Mouse (Mus musculus) small intestine, adult 2 months (tissue): ENCODE data around the gene Rps11. TPM values are rescaled to one million over a fixed set of nuclear protein-coding genes. Genes with fewer than 3 reads are reported as not detected.

Experiments used
- H3K27ac ChIP-seq: fragments of 200-500 bp; 2 replicates; pipeline ENCODE4 v1.5.1; 2012; ENCODE audit warnings: low read depth, low read length, control low read depth, inconsistent platforms; ENCODE audit not compliant: insufficient read depth
- H3K27me3 ChIP-seq: fragments of 200-500 bp; 2 replicates; pipeline ENCODE4 v1.6.1; 2012; ENCODE audit warnings: mild to moderate bottlenecking, moderate library complexity, low read length, inconsistent platforms; ENCODE audit not compliant: control insufficient read depth, insufficient read depth
- H3K36me3 ChIP-seq: fragments of 200-500 bp; 2 replicates; pipeline ENCODE4 v1.6.1; 2012; ENCODE audit warnings: mild to moderate bottlenecking, low read length, control low read depth, inconsistent platforms; ENCODE audit not compliant: control insufficient read depth, insufficient read depth
- H3K4me1 ChIP-seq: fragments of 200-500 bp; 2 replicates; pipeline ENCODE4 v1.6.1; 2012; ENCODE audit warnings: low read length, inconsistent platforms, mixed read lengths; ENCODE audit not compliant: control insufficient read depth, insufficient read depth, insufficient read length
- H3K4me3 ChIP-seq: fragments of 200-500 bp; 2 replicates; pipeline ENCODE4 v1.5.1; 2012; ENCODE audit warnings: low read depth, mild to moderate bottlenecking, control low read depth, inconsistent platforms, low read length, moderate library complexity
- CTCF ChIP-seq: fragments of 200-500 bp; IDR thresholded peaks from 2 replicates; pipeline ENCODE4 v1.5.1; 2012; ENCODE audit warnings: low read depth, mild to moderate bottlenecking, control low read depth, inconsistent platforms, low read length, moderate library complexity, mixed read lengths; ENCODE audit not compliant: insufficient replicate concordance, insufficient read length; ENCODE audit errors: extremely low read depth
- POLR2A ChIP-seq: fragments of 200-500 bp; IDR thresholded peaks from 2 replicates; pipeline ENCODE4 v1.6.1; 2012; ENCODE audit warnings: low read depth, mild to moderate bottlenecking, control low read depth, inconsistent platforms, low read length, moderate library complexity
- WGBS: fragments of 180-500 bp; shearing (Covaris S2); methylation state at CpG from one replicate; pipeline ENCODE4 v1.1.7; 2018; 5-methylcytosine and 5-hydroxymethylcytosine counted together
- polyA plus RNA-seq: library from polyadenylated mRNA; depleted of rRNA; stranded (reverse); fragments of >200 nt; gene quantifications from 2 replicates; pipeline ENCODE4 v1.2.3, GENCODE M21; 2012

Gene Rps11
- polyA plus RNA-seq, 1 experiment, result 207 TPM

GRCm38 (mm10) chr7:45107052-45107645 is 17.1 kb downstream of the Rps11 start:
- H3K27ac ChIP-seq, result no peak overlapping the region
- no peak overlapping the region for H3K4me3 ChIP-seq
- H3K36me3 ChIP-seq, result no peaks in the 10 kb centered on the region
- H3K4me1 ChIP-seq, result peaks cover 28% of the 10 kb centered on the region
- WGBS, result 85% methylated on average over 5 of the region's 5 CpGs
- H3K27me3 ChIP-seq, result no peaks in the 10 kb centered on the region
- TF ChIP-seq CTCF (no peak), POLR2A (no peak)

- peak overlapping the region; percentile 99; the same call in 1 of the 2 replicates for H3K27ac ChIP-seq
- TF ChIP-seq POLR2A (no peak), CTCF (no peak)
- WGBS, result 86% methylated on average over 6 of the region's 6 CpGs
These were observed 17.8 kb downstream of the Rps11 start for GRCm38 (mm10) chr7:45106441-45106840.

GRCm38 (mm10) chr7:45105491-45105890 is 18.7 kb downstream of the Rps11 start:
- Histone ChIP-seq H3K36me3 (0 out of 2 replicates have a peak, but pooled peaks cover 2% of the 10 kb centered on the region), H3K27ac (peak overlapping the region; percentile 99), H3K27me3 (no peaks in the 10 kb centered on the region), H3K4me1 (peaks cover 31% of the 10 kb centered on the region), H3K4me3 (no peak overlapping the region)
- TF ChIP-seq CTCF (no peak), POLR2A (peak; percentile 19; the same call in 1 of the 2 replicates)
- 32% methylated on average over 8 of the region's 8 CpGs for WGBS

More at GRCm38 (mm10) chr7:45106441-45106840, 17.8 kb downstream of the Rps11 start:
- Histone ChIP-seq H3K4me3 (no peak overlapping the region), H3K36me3 (0 out of 2 replicates have a peak, but pooled peaks cover 2% of the 10 kb centered on the region), H3K27me3 (no peaks in the 10 kb centered on the region), H3K4me1 (peaks cover 31% of the 10 kb centered on the region)

DNA sequence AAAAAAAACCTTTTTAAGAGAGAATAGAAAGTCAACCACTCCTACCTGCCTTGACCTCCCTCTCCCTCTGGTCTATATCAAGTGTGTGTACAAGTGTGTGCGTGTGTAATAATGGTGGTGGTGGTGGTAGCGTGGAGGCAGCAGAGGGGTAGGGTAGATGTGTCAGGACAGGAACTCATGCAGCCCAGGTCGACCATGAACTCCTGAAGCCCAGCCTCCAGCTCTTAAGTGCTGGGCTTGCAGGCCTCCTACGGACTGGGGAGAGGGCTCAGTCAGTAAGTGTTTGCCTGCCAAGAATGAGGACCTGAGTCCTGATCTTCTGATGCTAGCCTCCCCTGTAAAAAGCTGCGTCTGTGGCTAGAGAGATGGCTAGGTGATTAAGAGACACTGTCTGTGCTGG is 19.3 kb downstream of the Rps11 start:
- WGBS, result 80% methylated on average over 5 of the region's 5 CpGs
- TF ChIP-seq POLR2A, result no peak
- TF ChIP-seq CTCF, result no peak
- H3K27ac ChIP-seq, result peak overlapping the region; percentile 99

GRCm38 (mm10) chr7:45103652-45104180 is 20.5 kb downstream of the Rps11 start, which contains the start of gene Fcgrt:
Gene Fcgrt, minus strand, starts transcription at chr7:45103851.
- Histone ChIP-seq H3K27ac (peak within 1 kb of the TSS; percentile 82), H3K4me1 (peaks cover 31% of the 10 kb centered on the region), H3K4me3 (peak within 1 kb of the TSS; percentile 64), H3K27me3 (no peaks in the 10 kb centered on the region), H3K36me3 (0 out of 2 replicates have a peak, but pooled peaks cover 2% of the 10 kb centered on the region)
- no peak for TF ChIP-seq CTCF
- TF ChIP-seq POLR2A, result peak; percentile 60
- 5% methylated on average over 7 of the region's 7 CpGs for WGBS

More for the DNA sequence above, 19.3 kb downstream of the Rps11 start:
- Histone ChIP-seq H3K36me3 (0 out of 2 replicates have a peak, but pooled peaks cover 2% of the 10 kb centered on the region), H3K27me3 (no peaks in the 10 kb centered on the region), H3K4me1 (peaks cover 31% of the 10 kb centered on the region), H3K4me3 (no peak overlapping the region)

DNA sequence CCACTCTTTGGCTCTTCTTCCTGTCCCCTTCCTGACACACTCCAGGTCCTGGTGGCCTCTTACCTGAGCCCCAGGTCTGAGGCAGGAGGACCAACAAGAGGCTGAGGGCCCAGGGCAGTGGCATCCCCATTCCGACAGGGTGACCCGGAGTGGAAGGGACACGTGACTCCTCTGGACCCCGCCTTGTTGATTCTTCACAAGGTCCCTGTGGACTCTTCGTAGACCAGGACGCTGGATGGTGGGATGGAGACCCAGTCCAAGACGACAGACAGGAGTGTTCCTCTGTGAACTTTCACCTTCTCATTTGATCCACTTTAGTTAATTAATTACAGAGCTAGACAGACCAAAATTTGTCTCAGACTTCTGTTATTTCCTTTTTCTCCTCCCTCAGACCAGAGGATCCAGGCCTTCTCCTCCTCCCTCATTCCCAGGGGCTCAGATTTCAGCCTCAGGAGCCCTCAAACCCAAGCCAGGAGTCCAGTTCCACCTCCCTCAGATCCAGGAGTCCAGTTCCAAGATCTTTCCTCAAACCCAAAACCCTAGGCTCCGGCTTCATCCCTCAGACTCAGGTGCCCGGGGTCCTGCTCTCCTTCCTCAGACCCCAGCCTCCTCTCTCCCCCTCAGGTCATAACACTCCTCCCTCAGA is 21.2 kb downstream of the Rps11 start:
- 20% methylated on average over 9 of the region's 9 CpGs for WGBS
- Histone ChIP-seq H3K27ac (peak overlapping the region; percentile 82), H3K4me1 (peaks cover 31% of the 10 kb centered on the region), H3K27me3 (no peaks in the 10 kb centered on the region), H3K36me3 (0 out of 2 replicates have a peak, but pooled peaks cover 2% of the 10 kb centered on the region), H3K4me3 (peak overlapping the region; percentile 64)
- TF ChIP-seq POLR2A (no peak), CTCF (no peak)

GRCm38 (mm10) chr7:45102441-45102840 is 21.8 kb downstream of the Rps11 start:
- Histone ChIP-seq H3K4me1 (peaks cover 31% of the 10 kb centered on the region), H3K36me3 (peaks cover 3% of the 10 kb centered on the region; the same call in 1 of the 2 replicates), H3K27me3 (no peaks in the 10 kb centered on the region), H3K4me3 (peak overlapping the region; percentile 64), H3K27ac (peak overlapping the region; percentile 82)
- 49% methylated on average over 11 of the region's 11 CpGs for WGBS
- TF ChIP-seq POLR2A, result no peak
- no peak for TF ChIP-seq CTCF
